Mouse (Mus musculus) adipocyte (in vitro differentiated cells): ENCODE measurements around the gene Gpr107.

ENCODE experiments used
- DNase-seq: peaks from one replicate; pipeline ENCODE4 v3.0.0-alpha.2; 2016; ENCODE audit warnings: low spot score

The Gpr107 gene

DNA sequence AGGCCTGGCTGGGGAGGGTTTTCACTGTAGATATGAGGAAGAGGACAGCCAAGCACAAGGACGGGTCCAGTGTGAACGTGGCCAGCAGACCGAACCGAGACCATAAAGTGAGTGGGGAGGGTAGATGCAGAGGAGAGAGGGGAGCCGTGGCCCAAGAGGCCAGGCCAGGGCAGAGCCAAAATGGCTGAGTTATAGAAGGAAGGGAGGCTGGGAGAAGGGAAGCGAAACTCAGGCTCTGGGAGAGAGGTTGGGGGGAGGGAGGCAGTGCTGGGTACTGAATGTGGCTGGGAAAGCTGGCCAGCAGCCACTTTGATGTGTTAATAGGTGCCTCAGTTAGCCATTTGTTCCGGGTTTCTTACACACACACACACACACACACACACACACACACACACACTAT, 24.9 kb upstream of the Gpr107 start:
- peak; percentile 37 for DNase-seq

DNA sequence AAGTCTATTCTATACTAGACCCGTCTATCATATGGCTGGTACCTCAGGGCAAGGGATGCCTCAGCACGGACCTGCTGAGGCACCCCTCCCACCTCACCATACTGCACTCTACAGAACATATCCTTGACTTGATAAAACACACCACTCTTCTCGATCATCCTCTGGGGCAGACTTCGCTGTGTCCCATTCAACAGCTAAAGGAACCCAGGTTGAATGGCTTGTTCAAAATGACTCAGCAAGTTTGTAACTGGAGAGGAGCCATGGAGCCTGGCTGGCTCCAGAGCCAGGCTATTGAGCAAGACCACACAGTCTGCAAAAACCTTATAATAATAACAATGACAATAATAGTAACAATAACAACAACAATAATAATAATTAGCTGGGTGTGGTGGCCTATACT, 24.2 kb upstream of the Gpr107 start:
- DNase-seq = peak; percentile 88

DNA sequence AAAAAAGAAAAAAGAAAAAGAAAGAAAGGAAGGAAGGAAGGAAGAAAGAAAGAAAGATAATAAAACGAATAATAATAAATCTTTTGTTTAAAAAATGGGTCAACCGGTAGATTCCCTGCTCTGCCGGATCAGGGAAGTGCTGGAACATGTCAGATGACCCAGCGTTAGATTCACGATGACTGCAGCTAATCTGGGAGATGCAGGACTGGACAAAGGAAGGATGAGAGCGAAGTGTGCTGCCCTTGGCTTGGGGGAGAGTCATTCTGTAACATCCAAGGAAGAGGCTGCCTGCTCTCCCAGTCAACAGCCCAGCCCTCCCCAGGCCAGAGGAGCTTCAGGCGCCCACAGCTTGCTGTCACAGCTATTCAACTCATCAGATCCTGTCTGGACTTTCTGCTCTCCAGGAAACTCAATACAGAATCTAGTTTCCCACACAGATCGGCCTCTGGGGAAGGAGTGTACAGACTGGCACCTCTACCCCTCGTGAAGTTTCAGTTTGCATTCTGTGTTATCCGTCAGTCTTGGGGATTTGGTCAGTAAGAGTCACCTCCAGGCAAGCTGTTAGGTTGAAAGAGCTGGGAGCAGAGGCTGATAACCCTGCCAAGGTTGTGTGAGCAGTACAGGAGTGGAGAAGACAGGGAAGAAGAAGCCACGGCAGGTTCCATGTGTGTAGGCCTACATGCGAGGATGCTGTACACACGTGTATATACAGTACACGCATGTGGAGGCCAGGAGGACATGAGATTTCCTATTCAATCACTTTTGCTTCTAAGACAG, 22.2 kb upstream of the Gpr107 start:
- DNase-seq = no peak

DNA sequence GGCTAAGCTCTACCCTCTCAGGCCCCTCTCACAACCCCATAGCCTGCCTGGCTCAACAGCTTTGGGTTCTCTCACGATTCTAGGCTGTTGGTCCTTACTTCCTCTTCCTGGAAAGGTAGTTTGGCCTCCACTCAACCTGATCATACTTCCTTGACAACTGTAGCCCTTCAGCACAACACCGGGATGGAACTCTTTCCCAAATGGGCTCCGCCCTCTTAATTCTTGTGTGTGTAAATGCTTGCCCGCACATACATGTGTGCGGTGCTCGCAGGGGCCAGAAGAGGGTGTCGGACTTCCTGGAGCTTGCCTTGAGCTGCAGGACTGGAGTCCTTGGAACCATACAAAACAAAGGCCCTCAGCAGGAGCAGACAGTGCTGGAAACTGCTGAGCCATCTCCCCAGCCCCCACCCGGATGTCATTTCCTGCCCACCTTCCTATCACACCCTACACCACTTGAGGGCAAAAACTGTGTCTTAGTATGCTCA, 21.3 kb upstream of the Gpr107 start:
- DNase-seq = no peak

DNA sequence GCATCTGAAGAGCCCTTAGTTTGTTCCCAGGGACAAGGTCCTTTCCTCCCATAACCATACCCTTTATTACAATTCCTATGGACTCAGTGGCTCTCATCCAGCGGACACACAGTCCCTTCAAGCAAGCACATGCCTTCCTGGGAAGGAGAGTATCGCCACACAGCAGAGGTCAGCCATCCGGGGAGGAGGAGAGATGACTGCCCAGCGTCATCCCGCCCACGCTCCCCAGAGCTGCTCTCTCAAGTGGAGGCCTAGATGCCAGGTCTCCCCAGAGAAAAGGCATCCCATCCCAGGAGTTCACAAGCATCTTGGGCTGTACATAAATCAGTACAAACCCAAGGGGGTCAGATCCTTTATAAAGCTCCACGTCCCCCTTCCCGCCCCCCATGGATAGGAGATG, 19.4 kb upstream of the Gpr107 start:
- DNase-seq = peak; percentile 33

DNA sequence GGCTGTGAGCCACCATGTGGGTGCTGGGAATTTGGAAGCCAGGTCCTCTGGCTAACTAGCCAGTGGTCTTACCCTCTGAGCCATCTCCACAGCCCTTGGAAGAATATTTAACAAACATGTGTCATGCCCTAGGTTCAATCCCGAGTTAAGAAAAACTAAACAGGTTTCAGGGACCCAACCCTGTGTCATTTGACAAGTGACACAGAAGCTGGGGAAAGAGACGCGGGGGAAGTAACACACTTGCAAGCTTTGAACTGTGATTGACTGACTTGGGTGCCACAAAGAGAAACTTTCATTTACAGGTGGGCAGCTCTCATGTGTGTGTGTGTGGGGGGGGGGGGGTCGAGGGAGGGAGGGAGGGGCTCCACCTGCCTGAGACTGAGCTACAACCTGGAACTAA, 18.1 kb upstream of the Gpr107 start:
- DNase-seq = no peak

DNA sequence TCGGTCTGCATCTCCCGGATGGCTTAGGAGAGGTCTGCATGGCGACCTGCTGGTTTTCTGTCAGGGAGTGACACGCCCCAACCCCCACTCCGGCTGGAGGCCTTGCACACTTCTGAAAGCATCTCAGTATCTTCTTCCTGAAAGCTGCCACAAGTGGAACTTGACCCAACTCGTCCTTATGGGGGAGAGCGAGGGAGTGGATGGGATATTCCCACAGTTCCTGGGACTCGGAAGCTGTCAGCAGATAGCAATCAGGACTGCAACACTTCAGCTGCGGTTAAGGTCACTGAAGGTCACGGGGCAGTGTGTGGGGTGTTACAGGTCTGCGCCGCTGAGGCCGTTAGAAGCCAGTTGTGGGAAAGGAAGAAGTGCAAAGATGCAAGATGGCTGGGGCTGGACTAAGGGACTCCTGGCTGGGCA, 16.6 kb upstream of the Gpr107 start:
- DNase-seq = no peak

DNA sequence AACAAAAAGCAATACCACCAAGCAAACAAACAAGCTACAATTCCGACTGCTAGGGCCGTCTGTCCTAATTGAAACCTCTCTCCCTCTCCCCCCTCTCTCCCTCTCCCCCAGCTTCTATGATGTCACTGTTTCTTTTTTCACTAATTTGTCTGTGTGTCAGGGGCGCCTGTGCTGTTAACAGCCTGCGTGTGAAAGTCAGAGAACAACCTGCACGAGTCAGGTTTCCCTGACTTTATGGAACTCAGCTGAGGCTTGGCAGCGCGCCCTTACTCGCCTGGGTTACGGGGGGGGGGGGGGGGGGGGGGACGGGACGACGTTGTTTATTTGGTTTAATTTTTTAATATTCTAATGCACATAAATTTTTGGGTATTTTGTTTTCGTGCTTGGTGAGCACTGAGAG, 15.8 kb upstream of the Gpr107 start:
- DNase-seq = no peak

DNA sequence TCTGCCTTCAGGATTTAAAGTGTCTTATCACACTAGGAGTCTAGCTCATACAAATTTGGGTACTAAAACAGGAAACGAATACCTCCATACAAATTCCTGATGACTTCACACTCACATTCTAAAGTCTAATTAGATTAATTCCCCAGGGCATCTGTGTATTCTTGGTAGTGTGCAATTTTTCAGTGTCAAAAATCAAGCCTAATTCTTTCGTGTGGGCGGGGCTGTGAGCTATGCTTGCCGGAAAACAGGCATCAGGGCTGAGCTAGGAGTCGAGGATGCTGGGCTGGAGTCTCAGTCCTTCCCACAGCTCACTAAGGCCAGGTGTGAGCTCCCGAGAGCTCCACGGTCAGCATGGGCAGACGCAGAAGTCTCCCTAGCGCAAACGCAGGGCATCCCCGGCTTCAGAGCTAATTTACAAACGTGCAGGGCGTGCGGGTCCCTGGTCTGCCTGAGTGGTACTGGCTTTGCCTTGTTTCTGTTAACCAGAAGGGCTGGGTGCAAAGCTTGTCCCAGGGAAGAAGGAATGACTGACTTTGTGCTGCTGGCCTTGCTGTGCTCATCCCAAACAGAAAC, 15.0 kb upstream of the Gpr107 start:
- no peak for DNase-seq

DNA sequence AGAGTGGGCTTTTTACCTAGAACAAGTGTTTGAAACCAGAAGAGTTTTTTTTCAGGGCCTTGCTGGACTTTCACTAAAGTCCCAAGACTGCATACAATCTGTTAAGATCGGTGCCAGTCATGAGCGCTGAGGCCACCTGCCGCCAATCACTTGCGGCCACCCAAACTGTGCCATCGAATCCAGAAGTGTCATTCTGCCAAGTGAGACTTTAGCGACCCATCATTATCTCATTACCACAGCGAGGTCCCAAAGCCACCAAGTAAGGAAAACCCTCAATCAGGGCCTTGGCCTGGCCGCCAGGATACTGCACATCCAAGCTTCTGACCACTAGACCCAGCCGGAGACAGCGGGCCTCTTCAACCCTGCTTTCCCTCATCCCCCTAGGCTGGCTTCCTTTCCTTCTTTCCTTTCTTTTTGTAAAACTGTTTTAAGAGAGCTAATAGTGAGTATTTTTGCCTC, 12.9 kb upstream of the Gpr107 start:
- DNase-seq = no peak

DNA sequence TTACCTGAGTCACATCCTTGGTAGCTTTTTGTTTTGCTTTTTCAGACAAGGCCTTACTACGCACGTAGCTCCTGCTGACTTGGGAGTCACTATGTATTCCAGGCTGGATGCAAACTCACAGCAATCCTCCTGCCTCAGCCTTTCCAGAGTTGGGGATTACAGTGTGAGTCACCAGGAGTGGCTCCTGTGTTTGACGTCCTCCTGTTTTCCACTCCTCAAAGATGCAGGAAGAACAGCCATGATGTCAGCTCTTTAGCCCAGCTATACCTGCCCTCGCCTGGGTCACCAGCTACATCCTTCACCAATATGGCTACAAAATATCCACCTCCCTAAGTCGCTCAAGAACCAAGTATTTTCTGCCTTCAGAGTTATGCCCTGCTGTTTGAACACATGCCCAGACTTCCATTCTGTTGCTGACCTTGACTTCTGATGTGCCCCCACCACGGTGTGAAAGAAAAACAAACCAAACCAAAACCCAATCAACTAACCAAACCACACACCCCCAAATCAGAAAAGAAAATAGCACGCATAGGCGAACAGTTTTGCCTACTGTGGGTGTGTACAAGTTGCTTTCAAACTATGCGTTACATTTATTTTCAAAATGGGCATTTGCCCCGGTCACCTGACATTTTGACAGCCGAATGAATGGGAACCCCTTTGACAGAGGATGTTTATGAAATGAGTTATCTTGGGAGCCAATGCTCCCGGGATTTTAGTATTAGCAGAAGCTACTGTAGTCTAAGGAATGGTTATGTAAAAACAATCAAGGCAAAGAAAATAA, 11.9 kb upstream of the Gpr107 start:
- DNase-seq = no peak

DNA sequence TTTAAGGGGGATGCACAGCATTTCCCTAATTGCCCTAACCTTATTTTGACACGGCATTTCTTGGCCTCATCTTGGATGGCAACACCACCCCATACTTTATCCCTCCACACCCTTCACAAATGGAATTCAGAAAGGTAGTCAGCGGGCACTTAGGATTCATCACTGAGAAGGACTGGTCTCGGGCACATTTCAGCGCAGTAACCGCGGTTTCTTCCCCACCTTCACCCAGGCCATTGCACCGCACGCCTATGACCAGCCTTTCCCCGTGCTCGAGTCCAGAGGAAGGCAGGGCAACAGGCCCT, 11.4 kb upstream of the Gpr107 start:
- DNase-seq = no peak

DNA sequence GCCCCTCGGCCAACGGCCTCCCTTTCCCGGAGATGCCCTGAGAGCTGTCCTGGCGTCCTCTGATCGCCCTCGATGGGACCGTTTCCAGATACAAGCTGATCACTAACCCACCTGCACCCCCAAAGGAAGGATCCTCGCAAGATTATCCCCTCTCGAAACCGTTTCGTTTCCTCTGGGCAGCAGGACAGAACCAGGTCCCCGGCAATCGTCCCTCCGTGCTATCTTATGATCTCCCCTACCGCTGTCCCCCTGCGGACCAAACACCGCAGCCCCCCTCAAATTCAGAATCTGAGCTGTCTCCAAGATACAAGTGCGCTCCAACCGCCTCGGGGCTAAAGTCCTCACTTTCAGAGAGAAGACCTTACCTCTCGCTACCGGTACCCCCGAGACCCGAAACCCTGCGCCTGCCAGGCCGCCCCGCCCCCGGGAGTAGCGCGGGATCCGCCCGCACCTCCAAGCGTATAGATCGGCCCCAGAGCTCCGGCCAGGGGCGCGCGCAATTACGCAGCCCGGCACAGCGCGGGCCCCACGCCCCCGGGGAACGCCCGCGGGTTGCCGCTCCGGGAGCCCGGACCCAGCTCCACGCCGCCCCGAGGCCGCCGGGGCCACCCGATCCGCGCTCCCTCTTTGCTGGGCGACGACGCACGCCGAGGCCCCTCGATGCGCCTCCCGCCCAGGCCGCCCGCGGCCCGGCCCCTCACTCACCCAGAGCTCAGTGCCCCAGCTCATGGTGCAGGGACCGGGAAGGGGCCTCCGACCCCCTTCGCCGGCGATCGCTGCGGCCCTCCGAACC, 10.8 kb upstream of the Gpr107 start:
- DNase-seq = peak; percentile 59

DNA sequence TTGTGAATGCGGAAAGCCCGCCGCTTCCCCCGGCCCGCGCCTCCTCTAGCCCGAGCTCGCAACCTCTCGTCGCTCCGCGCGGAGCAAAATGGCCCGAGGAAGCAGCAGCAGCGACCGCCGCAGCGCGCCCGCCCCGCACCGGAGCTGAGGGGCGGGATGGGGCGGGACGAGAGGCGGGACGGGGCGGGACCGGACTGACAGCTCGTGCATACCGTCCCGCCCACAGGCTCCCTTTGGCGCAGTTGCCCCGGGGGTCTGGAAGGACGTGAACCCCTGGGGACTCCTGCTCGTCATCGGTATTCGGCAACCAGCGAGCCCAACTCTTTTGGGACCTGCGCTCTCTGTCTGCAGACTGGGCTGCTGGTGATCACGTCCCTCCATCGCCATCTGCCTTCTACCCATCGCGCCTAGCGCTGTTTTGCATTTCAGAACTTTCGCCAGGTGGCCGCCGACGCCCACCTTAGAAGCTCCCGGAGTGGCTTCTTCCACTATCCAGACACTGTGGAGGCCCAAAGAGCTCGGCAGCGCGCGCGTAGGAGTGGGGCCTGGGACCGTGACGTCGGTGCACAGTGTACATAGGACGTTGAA, 10.2 kb upstream of the Gpr107 start, which contains the start of gene Fnbp1:
TSS of gene Fnbp1 (minus strand) at position 142 of the 588 bp plus-strand sequence.
- DNase-seq = peak; percentile 79

DNA sequence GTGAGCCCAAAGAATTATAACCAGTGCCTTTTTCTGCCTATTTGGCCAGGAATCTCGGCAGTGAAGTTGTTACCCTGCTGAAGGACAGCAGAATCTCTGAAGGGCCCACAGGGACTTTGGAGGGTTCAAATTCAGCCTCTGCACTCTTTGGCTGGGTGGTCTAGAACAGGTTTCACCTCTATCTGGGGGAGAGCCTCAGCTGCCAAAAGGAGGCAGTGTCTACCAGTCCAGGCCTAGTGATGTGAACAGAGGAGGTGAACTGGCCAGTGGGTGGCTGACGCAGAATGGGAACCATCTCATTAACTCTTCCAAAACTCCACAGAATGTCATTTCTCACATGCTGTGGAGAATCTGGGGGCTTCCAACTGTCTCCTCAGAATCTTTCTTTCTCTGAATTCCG, 9.6 kb upstream of the Gpr107 start:
- DNase-seq = no peak

DNA sequence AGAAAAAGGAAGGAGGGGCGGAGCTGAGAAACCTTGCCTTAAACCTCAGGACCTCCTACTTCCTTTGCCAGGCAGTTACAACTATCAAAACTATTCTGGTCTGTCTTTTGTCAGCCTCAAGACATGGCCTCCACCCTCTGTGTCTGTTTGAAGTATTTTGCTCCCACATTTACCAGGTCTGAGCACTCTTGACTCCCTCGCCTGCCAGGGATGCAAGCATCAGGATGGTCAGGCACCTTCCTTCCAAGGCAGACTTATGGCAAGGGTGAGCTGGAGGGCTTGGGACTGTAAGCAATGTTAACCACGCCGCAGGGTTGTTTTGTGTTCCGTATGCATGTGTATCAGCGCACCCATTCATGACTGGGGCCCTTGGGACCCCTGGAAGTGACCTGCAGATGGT, 8.8 kb upstream of the Gpr107 start:
- no peak for DNase-seq

DNA sequence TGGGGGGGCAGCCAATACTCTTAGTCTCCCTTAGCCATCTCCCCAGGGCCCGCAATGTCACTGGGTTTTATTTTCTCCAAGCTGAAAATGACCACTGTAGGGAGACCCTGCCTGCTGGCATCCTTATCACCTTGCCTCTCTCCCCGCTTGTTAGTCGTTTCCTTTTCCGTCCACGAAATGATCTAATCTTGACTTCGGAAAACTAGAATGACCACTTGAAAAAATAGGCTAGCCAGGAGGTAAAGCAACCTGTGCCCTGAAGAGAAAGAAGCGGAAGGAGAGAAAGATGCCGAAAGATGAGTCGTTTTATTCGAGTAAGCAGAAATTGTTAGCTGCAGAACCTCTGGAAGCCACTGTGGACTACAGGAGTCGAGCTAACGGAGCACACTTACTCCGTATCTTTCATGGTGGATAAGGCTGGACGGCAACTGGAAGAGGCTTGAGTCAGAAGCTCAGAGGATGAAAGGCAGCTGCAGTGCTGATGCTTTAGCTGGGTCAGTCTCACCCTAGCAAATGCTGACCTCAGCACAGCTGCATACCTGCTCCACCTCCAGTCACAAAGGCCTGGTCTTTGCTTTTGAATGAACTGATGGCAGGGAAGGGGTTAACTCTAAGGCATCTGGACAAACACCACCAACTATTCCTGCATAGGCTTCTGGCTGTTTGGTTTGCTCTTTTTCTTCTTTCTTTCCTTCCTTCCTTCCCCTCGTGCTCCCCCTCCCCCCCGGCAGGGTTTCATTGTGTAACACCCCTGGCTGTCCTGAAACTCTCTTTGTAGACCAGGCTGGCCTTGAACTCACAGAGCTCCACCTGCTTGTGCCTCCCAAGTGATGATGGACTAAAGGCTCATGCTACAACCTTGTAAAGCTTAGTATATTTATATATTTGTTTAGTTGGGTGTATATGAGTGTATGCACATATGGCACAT, 8.1 kb upstream of the Gpr107 start:
- DNase-seq = no peak

DNA sequence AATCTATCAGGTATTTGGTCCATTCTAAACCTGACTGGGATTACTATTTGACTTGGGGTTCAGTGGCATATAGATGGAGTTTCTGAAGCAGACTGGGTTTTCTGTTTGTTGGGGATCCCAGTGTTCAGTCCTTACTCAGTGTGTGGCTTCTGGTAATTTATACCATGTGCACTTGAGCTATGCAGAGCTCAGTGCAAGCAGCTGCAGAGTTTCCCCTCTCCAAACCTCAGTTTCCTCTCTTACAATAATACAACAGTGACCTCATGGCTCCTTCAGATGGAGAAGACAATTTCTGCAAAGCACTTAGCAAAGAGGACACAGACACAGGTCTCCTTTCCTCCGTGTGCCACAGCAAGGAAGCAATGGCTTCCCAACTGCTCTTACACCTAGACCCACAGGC, 7.2 kb upstream of the Gpr107 start:
- no peak for DNase-seq

DNA sequence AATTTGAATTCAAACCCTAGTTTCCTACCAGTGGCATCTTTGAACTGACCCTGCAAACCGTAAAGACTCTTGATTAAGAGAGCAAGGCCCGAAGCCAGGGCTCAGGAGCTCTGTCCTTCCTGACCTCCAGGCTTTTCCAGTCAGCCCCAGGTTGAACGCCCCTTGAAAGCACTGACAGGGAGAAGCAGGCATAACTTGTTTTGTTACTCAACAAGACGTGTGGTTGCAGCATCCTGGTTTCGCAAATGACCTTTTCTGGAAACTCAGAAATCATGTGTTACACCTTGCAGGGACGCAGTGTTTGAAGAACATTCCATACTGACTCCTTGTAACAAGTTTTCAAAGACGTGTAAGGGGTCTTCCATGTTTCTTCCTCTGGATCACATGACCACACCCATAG, 5.1 kb upstream of the Gpr107 start:
- no peak for DNase-seq

DNA sequence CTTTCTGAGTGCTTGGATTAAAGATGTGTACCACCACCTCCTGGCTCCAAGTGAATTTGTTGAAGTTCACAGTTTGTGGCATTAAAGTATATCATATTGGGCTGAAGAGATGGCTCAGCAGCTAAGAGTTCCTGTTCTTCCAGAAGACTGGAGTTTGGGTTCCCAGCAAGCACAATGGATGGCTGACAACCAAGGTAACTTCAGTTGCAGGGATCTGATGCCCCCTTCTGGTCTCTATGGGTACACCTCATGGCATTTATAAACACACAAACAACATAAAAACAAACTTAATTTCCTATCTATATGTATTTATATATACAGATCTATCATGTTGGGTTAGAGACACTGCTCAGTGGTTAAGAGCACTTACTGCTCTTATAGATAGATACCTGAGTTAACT, 1.4 kb upstream of the Gpr107 start:
- peak; percentile 39 for DNase-seq

DNA sequence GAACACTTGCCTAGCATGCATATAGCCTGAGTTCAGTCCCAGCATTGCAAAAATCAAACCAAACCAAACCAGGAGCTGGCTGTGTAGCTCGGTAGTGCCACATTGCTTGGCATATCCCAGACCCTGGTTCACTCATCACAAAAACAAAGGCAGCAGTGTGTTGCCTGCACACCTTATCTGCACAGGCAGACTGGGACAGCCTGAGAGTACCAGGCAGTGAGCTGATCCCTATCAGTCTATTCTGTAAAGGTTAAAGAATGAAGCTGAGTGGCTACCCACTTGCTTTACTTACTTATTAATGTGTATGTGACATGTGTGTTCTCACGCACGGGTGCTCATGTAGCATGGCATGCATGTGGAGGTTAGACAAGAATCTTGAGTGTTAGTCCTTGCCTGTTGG, 4.7 kb downstream of the Gpr107 start:
- no peak for DNase-seq
